Mouse (Mus musculus): Measurements from ENCODE around the gene Tmem131.

DNA sequence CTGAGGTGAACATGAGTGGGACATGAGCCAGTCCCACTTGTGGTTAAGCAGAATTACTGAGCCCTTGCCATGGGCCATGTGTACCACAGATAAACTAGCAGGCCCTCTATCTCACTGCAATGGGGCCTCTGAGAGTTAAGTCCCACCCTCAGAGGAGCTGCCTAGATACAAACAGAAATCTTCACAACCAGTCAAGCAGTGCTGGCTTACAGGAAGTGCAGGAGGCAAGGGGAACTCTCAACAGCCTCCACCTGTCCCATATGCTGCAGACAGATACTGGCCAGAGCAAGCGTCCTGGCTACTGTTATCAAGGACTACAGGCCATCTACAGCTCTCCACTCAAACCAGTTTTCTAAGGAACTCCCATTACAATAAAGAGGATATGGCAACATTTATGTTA is 23.7 kb downstream of the Tmem131 start:
- peak; percentile 19; the same call in 1 of the 2 replicates for TF ChIP-seq CTCF (IDR thresholded peaks at IDR 0.05; ENCODE audit: low read depth)
- TF ChIP-seq EP300 (IDR thresholded peaks at IDR 0.05; ENCODE audit: low read depth): peak; percentile 95
